Mouse (Mus musculus): ENCODE data around the gene Cdc42bpa.

DNA sequence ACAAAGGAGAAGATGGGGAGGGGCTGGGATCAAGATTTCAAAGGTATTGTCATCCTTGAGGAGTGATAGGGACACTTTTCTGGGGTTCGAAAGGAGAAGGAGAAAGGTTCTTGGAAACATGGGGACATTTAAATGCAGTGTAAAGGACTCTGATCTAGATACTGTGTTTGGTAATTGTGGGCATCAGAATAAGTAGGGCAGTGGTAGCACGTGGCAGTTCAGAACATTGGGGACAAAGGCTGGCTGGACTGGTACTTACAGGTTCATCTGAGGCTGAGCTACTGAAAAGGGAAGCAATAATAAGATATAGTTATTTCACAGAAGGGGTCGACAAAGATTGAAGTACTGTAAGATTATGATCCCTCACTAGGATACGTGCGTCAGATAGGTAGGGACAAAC lies 63.2 kb downstream of the Cdc42bpa start:
- no peak for TF ChIP-seq CTCF (IDR thresholded peaks at IDR 0.05; ENCODE audit: low read depth)
- no peak for TF ChIP-seq EP300 (IDR thresholded peaks at IDR 0.05; ENCODE audit: low read depth)
